Mouse (Mus musculus) MEL (cell line): ENCODE results near the gene Dnajc30. TPM values are rescaled to one million over a fixed set of nuclear protein-coding genes. Genes with fewer than 3 reads are reported as not detected.
"Not testable (repeated sequence)": the region's sequence is repeated elsewhere in the genome, so short reads cannot be mapped to it uniquely, and the experiment has no call there.

Experiments used
- DNase-seq: peaks from one replicate; pipeline ENCODE4 v3.0.0; 2011; ENCODE audit warnings: low read depth, low spot score
- H3K27ac ChIP-seq: 2 replicates; pipeline ENCODE4 v1.5.1; 2012; ENCODE audit warnings: low read depth, mild to moderate bottlenecking, control low read depth, low read length, moderate library complexity; ENCODE audit not compliant: control insufficient read depth
- H3K27me3 ChIP-seq, 2 experiments: fragments of 150-350 bp in 1 of 2; sonication (generic) in 1 of 2; 2 replicates each; pipeline ENCODE4 v1.6.1; 2012; ENCODE audit warnings: low read length in 2 of 2, mild to moderate bottlenecking in 2 of 2, improper control_type of control experiment in 1 of 2, moderate library complexity in 1 of 2; ENCODE audit not compliant: insufficient read depth in 2 of 2, control insufficient read depth in 1 of 2
- H3K36me3 ChIP-seq, 2 experiments: 2 replicates each; pipeline ENCODE4 v1.6.1; 2012 to 2014; ENCODE audit warnings: low read length in 2 of 2, improper control_type of control experiment in 1 of 2, inconsistent platforms in 1 of 2, mild to moderate bottlenecking in 1 of 2; ENCODE audit not compliant: insufficient read depth in 2 of 2, control insufficient read depth in 1 of 2
- H3K4me1 ChIP-seq, 2 experiments: fragments of 150-350 bp in 1 of 2; sonication (generic) in 1 of 2; 2 replicates each; pipeline ENCODE4 v1.6.1; 2012; ENCODE audit warnings: low read length in 2 of 2, improper control_type of control experiment in 1 of 2, mild to moderate bottlenecking in 1 of 2; ENCODE audit not compliant: insufficient read depth in 2 of 2, control insufficient read depth in 1 of 2
- H3K4me3 ChIP-seq, 2 experiments: fragments of 150-350 bp in 1 of 2; sonication (generic) in 1 of 2; 2 replicates each; pipeline ENCODE4 v1.5.1; 2012; ENCODE audit warnings: low read depth in 2 of 2, low read length in 2 of 2, mild to moderate bottlenecking in 2 of 2, moderate library complexity in 2 of 2, control low read depth in 1 of 2, improper control_type of control experiment in 1 of 2; ENCODE audit not compliant: control insufficient read depth in 1 of 2, insufficient read depth in 1 of 2
- H3K79me2 ChIP-seq: 2 replicates; pipeline ENCODE4 v1.6.1; 2012; ENCODE audit warnings: mild to moderate bottlenecking, low read length, moderate library complexity; ENCODE audit not compliant: control insufficient read depth, poor library complexity, insufficient read depth
- H3K9ac ChIP-seq: 2 replicates; pipeline ENCODE4 v1.6.1; 2012; ENCODE audit warnings: low read depth, mild to moderate bottlenecking, control low read depth, low read length, moderate library complexity; ENCODE audit not compliant: control insufficient read depth, poor library complexity, severe bottlenecking
- H3K9me3 ChIP-seq: fragments of 150-350 bp; sonication (generic); replicated peaks from 2 replicates; pipeline ENCODE4 v1.6.1; 2012; ENCODE audit warnings: mild to moderate bottlenecking, low read length, improper control_type of control experiment, moderate library complexity; ENCODE audit not compliant: insufficient read depth
- BHLHE40 ChIP-seq: IDR thresholded peaks from 2 replicates; pipeline ENCODE4 v1.6.1; 2012; ENCODE audit warnings: low read depth, mild to moderate bottlenecking, inconsistent platforms, low read length, improper control_type of control experiment, borderline replicate concordance
- CHD2 ChIP-seq: IDR thresholded peaks from 2 replicates; pipeline ENCODE4 v1.6.1; 2011; ENCODE audit warnings: low read length, improper control_type of control experiment
- CTCF ChIP-seq, 3 experiments: IDR thresholded peaks in 2 of 3; conservative IDR thresholded peaks in 1 of 3; 2 replicates each; pipeline ENCODE4 v1.5.1; 2011 to 2012; ENCODE audit warnings: low read length in 3 of 3, low read depth in 2 of 3, mild to moderate bottlenecking in 2 of 3, improper control_type of control experiment in 1 of 3, inconsistent platforms in 1 of 3, mixed read lengths in 1 of 3, moderate library complexity in 1 of 3; ENCODE audit not compliant: control insufficient read depth in 1 of 3, insufficient read depth in 1 of 3, poor library complexity in 1 of 3, severe bottlenecking in 1 of 3
- ETS1 ChIP-seq: IDR thresholded peaks from 2 replicates; pipeline ENCODE4 v1.6.1; 2012; ENCODE audit warnings: low read depth, mild to moderate bottlenecking, inconsistent platforms, low read length, improper control_type of control experiment, moderate library complexity
- HCFC1 ChIP-seq: IDR thresholded peaks from 2 replicates; pipeline ENCODE4 v1.6.1; 2012; ENCODE audit warnings: low read depth, mild to moderate bottlenecking, inconsistent platforms, low read length, improper control_type of control experiment, moderate library complexity
- NELFE ChIP-seq: IDR thresholded peaks from 2 replicates; pipeline ENCODE4 v1.6.1; 2011; ENCODE audit warnings: low read depth, low read length, improper control_type of control experiment
- POLR2A ChIP-seq, 2 experiments: IDR thresholded peaks; 2 replicates each; pipeline ENCODE4 v1.6.1; 2011 to 2012; ENCODE audit warnings: low read length in 2 of 2, mild to moderate bottlenecking in 2 of 2, control low read depth in 1 of 2, improper control_type of control experiment in 1 of 2, low read depth in 1 of 2, moderate library complexity in 1 of 2; ENCODE audit not compliant: control insufficient read depth in 1 of 2, insufficient read depth in 1 of 2, poor library complexity in 1 of 2
- SIN3A ChIP-seq: IDR thresholded peaks from 2 replicates; pipeline ENCODE4 v1.6.1; 2012; ENCODE audit warnings: low read length, improper control_type of control experiment, inconsistent platforms
- TBP ChIP-seq: IDR thresholded peaks from 2 replicates; pipeline ENCODE4 v1.8.0; 2011; ENCODE audit warnings: low read depth, low read length, improper control_type of control experiment
- UBTF ChIP-seq: IDR thresholded peaks from 2 replicates; pipeline ENCODE4 v1.6.1; 2012; ENCODE audit warnings: low read depth, mild to moderate bottlenecking, inconsistent platforms, low read length, improper control_type of control experiment, moderate library complexity, borderline replicate concordance; ENCODE audit not compliant: insufficient read depth
- ZC3H11A ChIP-seq: IDR thresholded peaks from 2 replicates; pipeline ENCODE4 v1.6.1; 2012; ENCODE audit warnings: low read depth, mild to moderate bottlenecking, inconsistent platforms, low read length, improper control_type of control experiment
- ZMIZ1 ChIP-seq: IDR thresholded peaks from 2 replicates; pipeline ENCODE4 v1.6.1; 2012; ENCODE audit warnings: low read depth, mild to moderate bottlenecking, inconsistent platforms, low read length, improper control_type of control experiment, moderate library complexity
- ZNF384 ChIP-seq: IDR thresholded peaks from 2 replicates; pipeline ENCODE4 v1.6.1; 2012; ENCODE audit warnings: low read depth, mild to moderate bottlenecking, inconsistent platforms, low read length, improper control_type of control experiment
- polyA plus RNA-seq, 2 experiments: library from polyadenylated mRNA; stranded (reverse) in 1 of 2; unstranded in 1 of 2; fragments of >175 nt in 1 of 2; fragments of >200 nt in 1 of 2; gene quantifications; 2 replicates each; pipeline versions ENCODE4 v1.2.1 to v1.2.4; 2012; ENCODE audit warnings: low replicate concordance in 2 of 2, low read depth in 1 of 2; ENCODE audit not compliant: insufficient read length in 2 of 2, insufficient read depth in 1 of 2, missing spikeins in 1 of 2
- total RNA-seq: library from RNA; depleted of rRNA; stranded (reverse); fragments of 300-350 nt; gene quantifications from 2 replicates; pipeline ENCODE4 v1.2.3, GENCODE M21; 2012

Dnajc30 gene
- total and polyA plus RNA-seq, 3 experiments, result 7.4 to 15.6 TPM; not detected in 1

DNA sequence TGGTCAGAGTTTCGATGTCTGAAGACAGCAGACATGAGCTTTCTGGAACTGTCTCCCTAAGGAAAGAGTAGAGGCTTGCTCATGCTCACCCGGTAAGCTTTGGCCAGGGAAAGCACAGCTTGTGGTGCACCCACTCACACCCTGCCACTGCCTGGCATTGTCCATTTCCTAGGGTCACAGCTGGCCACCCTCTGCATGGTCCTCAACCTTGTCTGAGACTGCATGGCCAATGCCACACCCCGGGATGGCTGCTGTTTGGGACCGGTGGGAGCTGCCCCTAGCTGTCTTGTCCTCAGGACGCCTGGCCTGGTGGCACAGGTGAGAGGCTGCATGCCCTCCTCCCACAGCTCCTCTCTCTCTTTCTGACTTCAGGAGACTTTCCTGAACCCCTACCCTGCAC lies 15.5 kb upstream of the Dnajc30 start:
- no peak overlapping the region for H3K27ac ChIP-seq
- DNase-seq, result no peak
- no peak overlapping the region for H3K4me3 ChIP-seq
- peaks cover 0 to 2% of the 10 kb centered on the region in 2 experiments; a peak in 1 of 4 replicates for H3K36me3 ChIP-seq
- H3K4me1 ChIP-seq, result no peaks in the 10 kb centered on the region
- H3K27me3 ChIP-seq, result no peaks in the 10 kb centered on the region
- TF ChIP-seq ZC3H11A (no peak), NELFE (no peak), CTCF (IDR thresholded peaks at IDR 0.05 in 2 of 3, conservative IDR thresholded peaks at IDR 0.05 in 1 of 3; ENCODE audit: control insufficient read depth in 1 of 3, insufficient read depth in 1 of 3, low read depth in 2 of 3, low read length in 3 of 3, poor library complexity in 1 of 3, severe bottlenecking in 1 of 3) (no peak), ZNF384 (no peak), UBTF (no peak), BHLHE40 (no peak), POLR2A (IDR thresholded peaks at IDR 0.05; ENCODE audit: control insufficient read depth in 1 of 2, insufficient read depth in 1 of 2, low read depth in 1 of 2, low read length in 2 of 2, poor library complexity in 1 of 2) (no peak)
- TF ChIP-seq, all 39 proteins: peak for 0
- Histone ChIP-seq H3K9me3 (no peaks in the 10 kb centered on the region), H3K79me2 (no peaks in the 10 kb centered on the region), H3K9ac (no peak overlapping the region)

DNA sequence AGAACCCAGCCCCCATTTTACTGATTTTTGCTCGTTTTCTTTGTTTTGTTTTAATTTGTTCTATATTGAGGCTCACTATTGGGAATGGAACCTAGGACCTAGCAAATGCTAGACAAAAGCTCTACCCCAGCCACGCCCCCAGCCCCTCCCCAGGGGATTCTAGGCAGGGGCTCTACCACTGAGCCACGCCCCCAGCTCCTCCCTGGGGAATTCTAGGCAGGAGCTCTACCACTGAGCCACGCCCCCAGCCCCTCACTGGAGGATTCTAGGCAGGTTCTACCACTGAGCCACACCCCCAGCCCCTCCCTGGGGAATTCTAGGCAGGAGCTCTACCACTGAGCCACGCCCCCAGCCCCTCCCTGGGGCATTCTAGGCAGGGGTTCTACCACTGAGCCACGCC lies 14.7 kb upstream of the Dnajc30 start:
- DNase-seq, H3K9ac ChIP-seq, H3K9me3 ChIP-seq, H3K36me3 ChIP-seq, H3K4me1 ChIP-seq, H3K27me3 ChIP-seq, H3K79me2 ChIP-seq, H3K27ac ChIP-seq, H3K4me3 ChIP-seq: not testable (repeated sequence)

DNA sequence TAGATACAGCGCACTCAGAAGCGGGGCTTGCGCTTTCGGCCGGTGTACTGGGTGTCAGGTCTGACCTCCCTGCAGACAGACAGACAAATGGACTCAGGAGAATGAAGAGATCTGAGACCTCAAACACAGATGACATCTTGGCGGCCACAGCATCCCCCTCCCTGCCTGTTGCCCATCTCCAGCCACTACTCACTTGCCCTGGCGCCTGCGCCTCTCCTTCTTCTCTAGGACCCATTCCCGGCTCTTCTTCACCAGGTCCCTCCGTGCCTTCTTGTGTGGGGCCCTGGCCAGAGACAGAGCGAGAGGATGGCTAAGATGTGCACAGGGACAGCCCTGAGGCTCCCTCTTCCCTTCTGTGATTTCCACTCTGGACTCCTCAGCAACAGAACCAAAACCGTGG lies 10.6 kb upstream of the Dnajc30 start:
- Histone ChIP-seq H3K36me3 (peaks cover 0 to 2% of the 10 kb centered on the region in 2 experiments; a peak in 1 of 4 replicates), H3K4me1 (no peaks in the 10 kb centered on the region), H3K9me3 (no peaks in the 10 kb centered on the region), H3K27ac (no peak overlapping the region), H3K79me2 (no peaks in the 10 kb centered on the region), H3K4me3 (no peak overlapping the region), H3K27me3 (no peaks in the 10 kb centered on the region), H3K9ac (no peak overlapping the region)
- no peak for TF ChIP-seq TBP
- no peak for TF ChIP-seq ZMIZ1
- TF ChIP-seq HCFC1, result no peak
- TF ChIP-seq CHD2, result no peak
- no peak for TF ChIP-seq NELFE
- no peak for TF ChIP-seq ZC3H11A
- no peak for TF ChIP-seq SIN3A
- no peak for TF ChIP-seq ETS1
- no peak for DNase-seq
